Mouse (Mus musculus) left cerebral cortex, adult 8-10 months (tissue): ENCODE data around the gene Chrm3. TPM values are rescaled to one million over a fixed set of nuclear protein-coding genes. Genes with fewer than 3 reads are reported as not detected.

ENCODE experiments used
- microRNA-seq, 2 experiments: library from miRNA; unstranded; fragments of <30 nt; microRNA quantifications; one replicate each; pipeline ENCODE4 v1.2.0; 2022
- total RNA-seq, 4 experiments: library from RNA; stranded (reverse); gene quantifications; 2 replicates each; pipeline ENCODE4 v1.2.4; 2022

Chrm3 gene
- total RNA-seq, 4 experiments from 2014 or later, result 50.1 to 53.3 (median 52.8) TPM

Small RNAs within 50 kb of the gene (microRNA-seq; reads per million reads assigned to microRNA genes)
- gene Gm24187, result 0 to 0.21 reads per million in 2 experiments
